Mouse (Mus musculus) CH12.LX (cell line): ENCODE data around the gene Txn1. TPM values are rescaled to one million over a fixed set of nuclear protein-coding genes. Genes with fewer than 3 reads are reported as not detected.

ENCODE experiments used
- DNase-seq: peaks from one replicate; pipeline ENCODE4 v3.0.0-alpha.2; 2013; ENCODE audit errors: extremely low read depth
- H3K27ac ChIP-seq: 2 replicates; pipeline ENCODE4 v1.5.1; 2012; ENCODE audit warnings: low read depth, mild to moderate bottlenecking, control low read depth, moderate library complexity; ENCODE audit not compliant: insufficient read depth
- H3K27me3 ChIP-seq: replicated peaks from 2 replicates; pipeline ENCODE3; 2012; ENCODE audit warnings: inconsistent platforms
- H3K36me3 ChIP-seq, 2 experiments: replicated peaks in 1 of 2; 2 replicates each; pipeline versions ENCODE3 to v1.6.1; 2012; ENCODE audit warnings: inconsistent platforms in 1 of 2, low read length in 1 of 2, mild to moderate bottlenecking in 1 of 2, mixed read lengths in 1 of 2, moderate library complexity in 1 of 2; ENCODE audit not compliant: control insufficient read depth in 1 of 2, insufficient read depth in 1 of 2
- H3K4me1 ChIP-seq, 2 experiments: 2 replicates each; pipeline ENCODE4 v1.6.1; 2012; ENCODE audit warnings: inconsistent platforms in 1 of 2, moderate library complexity in 1 of 2; ENCODE audit not compliant: insufficient read depth in 2 of 2, control insufficient read depth in 1 of 2
- H3K4me2 ChIP-seq: 2 replicates; pipeline ENCODE4 v1.6.1; 2012; ENCODE audit warnings: low read depth, mild to moderate bottlenecking, control low read depth; ENCODE audit not compliant: poor library complexity, insufficient read depth, severe bottlenecking
- H3K4me3 ChIP-seq, 3 experiments: fragments of 150-350 bp in 1 of 3; sonication (generic) in 1 of 3; replicated peaks in 1 of 3; 2 replicates each; pipeline versions ENCODE3 to v1.5.1; 2011 to 2012; ENCODE audit warnings: low read depth in 2 of 3, low read length in 2 of 3, mild to moderate bottlenecking in 2 of 3, moderate library complexity in 2 of 3, control low read depth in 1 of 3, improper control_type of control experiment in 1 of 3, inconsistent platforms in 1 of 3, mixed read lengths in 1 of 3; ENCODE audit not compliant: poor library complexity in 1 of 3
- H3K79me2 ChIP-seq: replicated peaks from 2 replicates; pipeline ENCODE4 v1.6.1; 2012; ENCODE audit warnings: mild to moderate bottlenecking, moderate library complexity; ENCODE audit not compliant: control insufficient read depth, poor library complexity, insufficient read depth, severe bottlenecking; ENCODE audit errors: extremely low read depth
- H3K9ac ChIP-seq: 2 replicates; pipeline ENCODE4 v1.6.1; 2012; ENCODE audit warnings: low read depth, mild to moderate bottlenecking, control low read depth, moderate library complexity; ENCODE audit not compliant: insufficient read depth
- H3K9me3 ChIP-seq: replicated peaks from 2 replicates; pipeline ENCODE3; 2012; ENCODE audit warnings: low read length, inconsistent platforms, mixed read lengths
- BHLHE40 ChIP-seq: IDR thresholded peaks from 2 replicates; pipeline ENCODE4 v1.6.1; 2011; ENCODE audit warnings: mild to moderate bottlenecking, low read depth, low read length, improper control_type of control experiment
- CHD1 ChIP-seq: IDR thresholded peaks from 2 replicates; pipeline ENCODE4 v1.6.1; 2012; ENCODE audit warnings: low read depth, low read length, improper control_type of control experiment, inconsistent platforms
- CTCF ChIP-seq, 2 experiments: IDR thresholded peaks in 1 of 2; conservative IDR thresholded peaks in 1 of 2; 2 replicates each; pipeline ENCODE4 v1.5.1; 2011 to 2012; ENCODE audit warnings: low read depth in 2 of 2, low read length in 2 of 2, improper control_type of control experiment in 1 of 2, inconsistent platforms in 1 of 2, mild to moderate bottlenecking in 1 of 2, moderate library complexity in 1 of 2
- HCFC1 ChIP-seq: IDR thresholded peaks from 2 replicates; pipeline ENCODE4 v1.6.1; 2012; ENCODE audit warnings: low read depth, mild to moderate bottlenecking, inconsistent platforms, low read length, improper control_type of control experiment
- JUN ChIP-seq: IDR thresholded peaks from 2 replicates; pipeline ENCODE4 v1.6.1; 2011; ENCODE audit warnings: low read depth, mild to moderate bottlenecking, low read length, improper control_type of control experiment, moderate library complexity; ENCODE audit not compliant: insufficient read depth
- MAX ChIP-seq: IDR thresholded peaks from 2 replicates; pipeline ENCODE4 v1.6.1; 2011; ENCODE audit warnings: low read length, improper control_type of control experiment
- MAZ ChIP-seq: IDR thresholded peaks from 2 replicates; pipeline ENCODE4 v1.6.1; 2012; ENCODE audit warnings: low read depth, mild to moderate bottlenecking, inconsistent platforms, low read length, improper control_type of control experiment, moderate library complexity
- MYC ChIP-seq: IDR thresholded peaks from 2 replicates; pipeline ENCODE4 v1.6.1; 2011; ENCODE audit warnings: low read depth, mild to moderate bottlenecking, improper control_type of control experiment, low read length
- NRF1 ChIP-seq: IDR thresholded peaks from 2 replicates; pipeline ENCODE4 v1.6.1; 2014; ENCODE audit warnings: low read depth, mild to moderate bottlenecking, inconsistent platforms, low read length, improper control_type of control experiment, moderate library complexity
- POLR2A ChIP-seq: IDR thresholded peaks from 2 replicates; pipeline ENCODE4 v1.6.1; 2011; ENCODE audit warnings: low read depth, mild to moderate bottlenecking, improper control_type of control experiment, low read length
- POLR2AphosphoS2 ChIP-seq: IDR thresholded peaks from 2 replicates; pipeline ENCODE4 v1.6.1; 2011; ENCODE audit warnings: low read depth, low read length, improper control_type of control experiment
- SIN3A ChIP-seq: IDR thresholded peaks from 2 replicates; pipeline ENCODE4 v1.6.1; 2012; ENCODE audit warnings: low read length, improper control_type of control experiment, inconsistent platforms
- TBP ChIP-seq: conservative IDR thresholded peaks from 2 replicates; pipeline ENCODE4 v1.6.1; 2011; ENCODE audit warnings: low read depth, low read length, improper control_type of control experiment
- UBTF ChIP-seq: IDR thresholded peaks from 2 replicates; pipeline ENCODE4 v1.6.1; 2012; ENCODE audit warnings: low read depth, mild to moderate bottlenecking, inconsistent platforms, low read length, improper control_type of control experiment, moderate library complexity
- USF1 ChIP-seq: IDR thresholded peaks from 2 replicates; pipeline ENCODE4 v1.6.1; 2014; ENCODE audit warnings: low read depth, mild to moderate bottlenecking, inconsistent platforms, low read length, improper control_type of control experiment
- ZNF384 ChIP-seq: IDR thresholded peaks from 2 replicates; pipeline ENCODE4 v1.6.1; 2012; ENCODE audit warnings: low read depth, low read length, improper control_type of control experiment, inconsistent platforms
- dilution Hi-C: fragments of 300-500 bp; cut with MboI; formaldehyde crosslinking; loops from 2 replicates; pipeline ENCODE4 v1.14.3; 2020; ENCODE audit warnings: low sequenced_read_pairs; ENCODE audit not compliant: extremely low pct_unique_long_range_greater_than_20kb, extremely low pct_ligation_motif_present
- in situ Hi-C: fragments of 300-500 bp; cut with MboI; formaldehyde crosslinking; loops from 3 replicates; pipeline ENCODE4 v1.14.3; 2019; ENCODE audit warnings: low sequenced_read_pairs, low pct_ligation_motif_present, low pct_unique_long_range_greater_than_20kb, mixed read lengths
- polyA plus RNA-seq: library from polyadenylated mRNA; unstranded; fragments of >175 nt; gene quantifications from 2 replicates; pipeline ENCODE4 v1.2.1, GENCODE M21; 2012; ENCODE audit warnings: low read depth; ENCODE audit not compliant: insufficient read length
- total RNA-seq, 2 experiments: library from RNA; depleted of rRNA; stranded (reverse); fragments of 300-350 nt in 1 of 2; fragments of >200 nt in 1 of 2; gene quantifications; 2 replicates each; pipeline ENCODE4 v1.2.3; 2012 to 2014

Txn1 gene
- total and polyA plus RNA-seq, 3 experiments, result 438 to 809 (median 472) TPM

DNA sequence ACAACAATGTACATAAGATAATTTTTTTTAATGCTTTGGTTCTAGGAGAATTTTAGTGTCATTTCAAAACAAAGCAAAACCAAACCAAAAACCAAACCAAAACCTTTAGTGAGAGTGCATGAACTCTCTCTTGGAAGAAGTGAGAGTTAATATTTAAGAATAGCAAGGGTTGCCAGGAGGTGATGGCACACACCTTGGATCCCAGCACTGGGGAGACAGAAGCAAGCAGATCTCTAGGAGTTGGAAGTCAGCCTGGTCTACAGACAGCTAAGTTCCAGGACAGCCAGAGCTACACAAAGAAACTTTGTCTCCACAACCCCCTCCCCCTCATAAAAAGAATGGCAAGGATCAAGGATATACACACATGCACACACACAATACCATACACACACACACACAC, 43.2 kb downstream of the Txn1 start:
- no peak overlapping the region for H3K27ac ChIP-seq
- H3K9me3 ChIP-seq, result no peaks in the 10 kb centered on the region
- DNase-seq, result no peak
- dilution Hi-C loops, result no loop called here
- no peak overlapping the region for H3K4me2 ChIP-seq
- H3K36me3 ChIP-seq, result no peaks in the 10 kb centered on the region
- H3K4me3 ChIP-seq, result no peak overlapping the region
- H3K9ac ChIP-seq, result no peak overlapping the region
- no peak for TF ChIP-seq USF1
- no peak for TF ChIP-seq UBTF
- TF ChIP-seq NRF1, result no peak
- H3K4me1 ChIP-seq, result peaks cover 0 to 4% of the 10 kb centered on the region in 2 experiments; a peak in 2 of 4 replicates
- H3K27me3 ChIP-seq, result no peaks in the 10 kb centered on the region
- H3K79me2 ChIP-seq, result no peaks in the 10 kb centered on the region
- in situ Hi-C loops, result no loop called here

DNA sequence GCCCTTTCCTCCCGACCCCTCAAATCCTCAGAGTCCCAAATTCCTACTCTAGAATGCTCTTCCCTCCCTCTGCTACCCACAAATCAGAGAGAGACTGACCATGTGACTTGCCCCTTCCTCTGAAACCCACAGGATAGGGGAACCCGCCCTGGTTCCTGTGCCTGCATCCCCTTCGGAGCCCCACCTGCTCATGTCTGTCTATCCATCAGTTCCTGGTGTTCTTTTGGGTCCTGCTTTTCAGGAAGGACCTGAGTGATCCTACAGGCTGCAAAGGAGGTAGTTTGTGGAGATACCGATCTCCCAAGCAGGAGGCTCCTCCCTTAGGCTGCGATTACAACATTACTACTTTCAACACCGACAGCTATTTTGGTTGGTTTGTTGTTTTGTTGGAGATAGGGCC, 47.4 kb downstream of the Txn1 start:
- H3K27ac ChIP-seq, result no peak overlapping the region
- H3K79me2 ChIP-seq, result no peaks in the 10 kb centered on the region
- peaks cover 2% of the 10 kb centered on the region for H3K27me3 ChIP-seq
- no peaks in the 10 kb centered on the region for H3K9me3 ChIP-seq
- no peak overlapping the region for H3K9ac ChIP-seq
- no peaks in the 10 kb centered on the region for H3K36me3 ChIP-seq
- H3K4me3 ChIP-seq, result no peak overlapping the region
- peaks cover 0 to 3% of the 10 kb centered on the region in 2 experiments; a peak in 2 of 4 replicates for H3K4me1 ChIP-seq
- in situ Hi-C loops (loop anchor here (10.0 kb wide), 1 partner anchor 166 kb away; no protein-coding TSS in a partner anchor), dilution Hi-C loops (no loop called here)
- no peak overlapping the region for H3K4me2 ChIP-seq
- no peak for DNase-seq
- TF ChIP-seq TBP, result no peak
- TF ChIP-seq MAZ, result no peak
- no peak for TF ChIP-seq POLR2A
- no peak for TF ChIP-seq JUN
- no peak for TF ChIP-seq CHD1
- TF ChIP-seq NRF1, result no peak
- no peak for TF ChIP-seq CTCF (conservative IDR thresholded peaks at IDR 0.05 in 1 of 2, IDR thresholded peaks at IDR 0.05 in 1 of 2; ENCODE audit: low read depth in 2 of 2, low read length in 2 of 2)
- no peak for TF ChIP-seq POLR2AphosphoS2

DNA sequence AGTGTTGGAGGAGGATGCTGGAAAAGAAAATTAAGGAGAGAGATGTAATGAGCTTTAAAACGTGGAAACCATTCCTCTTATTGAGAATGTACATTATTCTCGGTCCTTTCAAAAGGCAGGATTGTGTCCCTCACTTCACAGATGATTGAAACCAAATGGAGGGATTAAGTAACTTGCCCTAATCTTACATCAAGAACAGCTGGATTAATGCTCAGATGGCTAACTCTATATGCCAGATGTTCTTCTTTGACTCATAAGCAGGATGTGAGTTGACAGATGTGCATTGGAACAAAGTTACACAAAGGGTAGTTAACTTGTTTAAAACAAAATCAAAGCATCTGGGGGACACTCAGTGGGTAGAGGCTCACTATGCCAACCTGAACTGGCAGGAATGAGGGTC, 49.5 kb downstream of the Txn1 start:
- Histone ChIP-seq H3K36me3 (no peaks in the 10 kb centered on the region), H3K9me3 (no peaks in the 10 kb centered on the region), H3K4me3 (no peak overlapping the region), H3K79me2 (no peaks in the 10 kb centered on the region)
- in situ Hi-C loops, result loop anchor here (10.0 kb wide), 1 partner anchor 168 kb away; no protein-coding TSS in a partner anchor
- TF ChIP-seq ZNF384 (no peak), MAX (no peak), MYC (no peak), BHLHE40 (no peak), CHD1 (no peak), SIN3A (no peak), HCFC1 (no peak), CTCF (conservative IDR thresholded peaks at IDR 0.05 in 1 of 2, IDR thresholded peaks at IDR 0.05 in 1 of 2; ENCODE audit: low read depth in 2 of 2, low read length in 2 of 2) (no peak)
- TF ChIP-seq, all 38 proteins: peak for 0
- dilution Hi-C loops, result no loop called here
- Histone ChIP-seq H3K4me1 (peaks cover 0 to 6% of the 10 kb centered on the region in 2 experiments; a peak in 2 of 4 replicates), H3K27ac (no peak overlapping the region), H3K9ac (no peak overlapping the region), H3K4me2 (no peak overlapping the region), H3K27me3 (peaks cover 2% of the 10 kb centered on the region)
- no peak for DNase-seq
